Mouse (Mus musculus) layer of hippocampus, postnatal 14 days (tissue): ENCODE measurements at regions not wholly inside any gene's neighbourhood (a gene's known extent, or its start where the extent isn't known, plus 50 kb on each side); places are given as distances from the start of the nearest gene placed in this dataset.
A peak's percentile ranks its signal among the peaks of the same experiment; 100 is the strongest.

Experiments
- DNase-seq, 2 experiments: peaks; one replicate each; pipeline ENCODE4 v3.0.0; 2021 to 2022; ENCODE audit warnings: low spot score in 2 of 2, mixed read lengths in 1 of 2

DNA sequence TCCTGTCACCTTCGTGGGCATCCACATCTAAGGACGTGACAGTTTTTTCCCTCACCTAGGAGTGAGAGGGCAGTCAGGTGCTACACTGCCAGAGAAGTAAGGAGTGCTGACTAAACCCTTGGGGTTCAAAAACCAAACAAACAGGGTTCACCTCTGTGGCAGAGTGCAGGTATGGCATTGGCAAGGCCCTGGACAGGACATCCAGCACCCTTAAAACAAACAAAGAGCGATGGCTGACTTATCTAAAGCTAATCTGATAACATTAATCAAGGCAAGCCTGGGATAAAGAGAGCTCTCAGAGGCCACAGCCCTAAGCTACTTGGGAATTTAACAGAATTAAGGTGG, 74.1 kb upstream of the Slc45a1 start:
- no peak for DNase-seq

DNA sequence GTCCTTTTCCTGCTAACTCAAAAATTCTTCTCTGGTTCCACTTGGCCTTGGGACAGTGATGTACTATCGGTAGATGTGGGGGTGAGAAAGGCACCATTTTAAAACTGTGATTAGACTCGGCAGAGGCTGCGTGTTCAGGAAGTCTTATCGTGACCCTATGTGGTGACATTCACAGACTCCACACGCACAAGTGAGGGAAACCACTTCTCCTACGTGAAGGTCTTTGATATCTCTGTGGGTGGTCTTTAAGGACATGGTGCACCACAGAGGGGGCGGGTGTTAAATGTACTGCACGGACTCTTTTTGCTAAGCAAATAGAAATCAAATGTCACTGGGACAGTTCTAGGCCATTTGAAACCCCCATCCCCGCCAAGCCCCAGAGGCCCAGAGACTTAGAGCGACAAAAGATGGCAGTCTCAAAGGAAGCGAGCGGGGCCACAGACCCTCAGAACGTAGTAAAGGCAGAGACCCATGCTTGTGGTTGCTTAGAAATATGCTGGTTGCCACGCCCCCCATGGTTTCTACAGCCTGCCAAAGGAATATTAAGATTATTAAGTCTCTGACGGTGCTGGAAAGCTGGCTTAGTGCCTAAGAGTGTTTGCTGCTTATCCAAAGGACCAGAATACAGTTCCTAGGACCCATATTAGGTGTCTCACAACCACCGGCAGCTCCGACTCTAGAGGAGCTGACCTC, 73.6 kb upstream of the Slc45a1 start:
- DNase-seq: no peak

DNA sequence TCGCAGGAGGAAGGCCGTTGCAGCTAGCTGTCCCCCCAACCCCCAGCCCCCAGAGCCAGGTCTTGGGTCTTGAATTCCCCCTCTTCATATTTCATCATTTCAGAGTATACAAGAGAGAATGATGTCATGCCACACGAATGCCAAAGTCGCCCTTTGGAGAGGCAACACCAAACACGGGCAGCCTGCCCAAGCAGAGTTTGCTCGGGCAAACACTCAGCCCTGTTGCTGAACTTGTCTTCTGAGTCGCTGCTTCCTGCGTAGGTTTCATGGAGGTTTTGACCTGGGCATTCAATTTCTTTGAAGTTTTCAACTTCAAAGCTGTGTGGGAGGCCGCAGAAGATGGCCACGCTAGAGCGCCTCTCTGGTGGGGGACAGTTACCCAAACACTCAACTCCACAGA, 72.8 kb upstream of the Slc45a1 start:
- no peak for DNase-seq

DNA sequence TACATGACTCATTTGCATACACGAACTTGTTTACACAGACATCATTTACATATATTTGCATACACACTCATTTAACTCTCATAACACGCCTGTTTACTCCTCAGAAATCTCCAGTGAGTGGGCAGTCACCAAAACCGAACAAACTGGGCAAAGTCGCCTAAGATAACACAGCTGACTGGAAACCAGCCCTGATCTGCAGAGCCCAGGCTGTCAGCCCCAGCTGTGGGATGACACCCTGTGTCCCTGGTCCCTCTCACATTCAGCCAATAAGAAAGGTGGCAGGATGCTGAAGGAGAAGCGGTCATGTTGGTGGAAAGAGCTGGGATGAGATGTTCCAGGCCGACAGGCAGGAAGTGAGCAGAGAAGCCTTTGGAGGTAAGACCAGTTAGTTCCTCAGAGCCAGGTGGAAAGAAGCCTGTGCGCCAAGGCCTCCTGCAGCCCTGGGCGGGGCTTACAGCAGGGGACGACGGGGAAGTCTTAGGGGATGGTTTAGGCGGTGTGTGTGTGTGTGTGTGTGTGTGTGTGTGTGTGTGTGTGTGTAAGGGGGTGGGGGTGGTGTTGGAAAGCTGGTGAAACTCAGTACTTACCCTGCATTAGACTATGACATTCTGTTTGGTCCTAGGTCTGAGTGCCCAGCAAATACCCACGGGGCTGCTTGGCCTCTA, 69.8 kb upstream of the Slc45a1 start:
- DNase-seq: no peak

DNA sequence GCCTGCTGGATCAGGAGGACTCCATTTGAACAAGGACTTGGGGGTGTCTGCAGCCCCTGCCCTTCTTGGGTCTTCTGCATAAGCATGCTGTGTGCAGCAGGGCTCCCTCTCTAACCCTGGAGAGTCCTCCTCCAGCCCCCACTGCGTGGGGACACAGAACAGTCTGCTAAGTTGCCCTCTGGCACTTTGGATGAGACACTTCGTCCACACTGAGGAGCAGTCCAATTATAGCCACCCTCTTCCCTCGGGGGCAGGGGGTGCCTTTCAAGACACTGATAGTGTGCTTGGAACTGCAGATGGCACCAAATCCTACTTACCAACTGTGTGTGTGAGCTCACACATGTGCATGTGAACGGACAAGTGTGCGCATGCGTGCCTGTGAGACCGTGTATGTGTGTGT, 65.9 kb upstream of the Slc45a1 start:
- no peak for DNase-seq

DNA sequence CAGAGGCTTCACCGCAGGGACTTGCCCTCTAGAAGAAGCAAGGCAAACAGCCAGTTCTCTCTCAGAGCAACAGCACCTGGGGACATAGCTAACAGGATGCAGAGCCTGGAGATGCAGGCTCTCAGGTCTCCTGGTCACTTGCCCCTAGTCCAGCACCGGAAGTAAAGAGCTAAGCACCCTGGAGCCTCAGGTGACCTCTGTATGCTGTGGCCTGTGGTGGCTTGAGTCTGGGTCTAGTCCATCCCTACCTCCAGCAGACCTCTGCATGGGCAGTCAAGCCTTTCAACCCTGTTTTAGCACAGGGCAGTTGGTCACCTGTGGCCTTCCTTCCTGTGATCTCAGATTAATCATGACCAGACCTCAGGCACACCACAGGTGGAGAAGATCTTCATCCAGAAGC, 63.1 kb upstream of the Slc45a1 start:
- DNase-seq: no peak

DNA sequence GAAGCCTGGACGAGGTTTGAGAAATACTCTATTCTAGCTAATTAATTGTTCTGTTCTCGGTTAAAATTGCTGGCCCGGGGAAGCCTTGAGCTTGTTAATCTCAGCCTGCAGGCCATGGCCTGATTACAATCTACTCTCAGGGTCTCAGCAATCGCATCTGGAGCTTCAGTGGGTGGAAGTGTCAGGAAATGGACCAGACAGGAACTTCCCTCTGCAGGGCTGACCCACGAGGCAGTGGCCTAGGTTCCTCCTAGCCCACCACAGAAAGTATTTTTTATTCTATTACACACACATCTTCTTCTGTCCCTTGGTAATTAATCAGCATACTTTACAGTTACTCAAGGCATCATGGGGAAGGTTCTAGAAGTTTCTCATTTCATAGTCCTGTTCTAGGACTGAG, 61.3 kb upstream of the Slc45a1 start:
- no peak for DNase-seq

DNA sequence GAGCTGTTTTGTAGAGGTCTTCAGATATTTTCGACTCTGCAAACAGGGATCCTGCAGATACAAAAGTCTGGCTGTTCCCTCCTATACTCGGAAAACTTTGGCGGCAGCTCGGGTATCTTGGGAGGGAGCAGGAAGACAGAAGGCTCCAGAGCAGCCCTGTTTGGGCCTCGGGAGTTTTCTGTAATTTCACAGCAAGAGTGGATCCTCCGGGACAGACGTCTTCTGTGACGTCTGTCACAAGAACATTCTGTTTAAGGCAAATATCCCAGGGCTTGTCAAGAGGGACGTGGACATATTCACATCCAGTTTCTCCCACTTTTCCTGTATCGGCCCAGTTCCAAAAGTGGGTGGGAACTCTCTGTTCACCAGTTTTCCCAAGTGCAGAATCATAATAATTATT, 60.9 kb upstream of the Slc45a1 start:
- peak in 1 of 2 experiments; percentile 59 for DNase-seq

DNA sequence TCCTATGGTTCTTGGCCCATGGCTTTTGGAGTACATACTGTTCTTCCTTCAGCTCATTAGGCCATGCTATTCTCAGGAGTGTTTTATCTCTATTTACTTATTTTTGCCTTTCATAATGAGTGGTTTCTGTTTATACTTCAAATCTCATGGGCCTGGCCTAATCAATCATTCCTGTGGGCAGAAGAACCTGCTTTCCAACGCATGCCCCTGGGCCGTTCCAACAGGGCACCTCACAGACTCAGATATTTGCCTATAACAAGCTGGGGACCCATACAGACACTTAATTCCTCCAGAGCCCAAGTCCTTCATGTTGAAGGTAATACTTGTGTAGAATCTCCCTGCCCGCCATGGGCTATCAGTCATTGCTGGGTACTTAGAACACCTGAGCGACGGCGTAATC, 59.7 kb upstream of the Slc45a1 start:
- DNase-seq: no peak

DNA sequence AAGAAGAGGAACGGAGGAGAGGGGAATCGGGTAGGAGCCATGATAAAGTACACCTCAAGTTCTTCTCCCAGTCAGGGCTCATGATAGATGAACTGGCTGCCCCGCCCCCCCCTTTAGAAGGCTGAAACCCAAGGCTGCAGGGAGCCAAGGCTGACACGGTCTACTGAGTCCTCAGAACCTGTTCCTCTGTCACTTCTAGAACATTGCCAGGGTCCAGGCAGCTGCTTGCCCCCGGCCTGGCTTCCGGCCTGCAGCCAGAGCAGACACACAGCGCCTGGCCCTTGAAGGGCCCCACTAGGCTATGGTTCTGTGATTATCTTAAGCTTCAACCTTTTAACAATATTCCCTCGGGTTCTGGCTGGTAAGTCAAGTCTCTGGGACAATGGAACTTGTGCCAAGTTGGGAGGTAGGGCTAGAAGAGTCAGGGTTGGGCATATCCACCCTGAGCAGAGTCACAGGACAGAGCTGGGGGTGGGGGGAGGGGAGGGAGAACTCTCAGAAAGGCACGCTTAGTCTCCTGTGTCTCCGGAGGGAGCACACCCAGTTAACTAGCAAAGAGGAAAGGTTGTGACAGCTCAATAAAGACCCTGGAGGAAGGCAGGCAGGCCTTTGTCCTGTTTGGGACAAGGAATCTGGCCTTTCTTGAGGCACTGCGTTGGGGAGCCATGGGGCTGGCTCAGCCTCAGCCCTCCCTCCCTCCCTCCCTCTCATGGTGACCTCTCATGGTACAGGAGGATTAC, 57.6 kb upstream of the Slc45a1 start:
- DNase-seq: no peak

DNA sequence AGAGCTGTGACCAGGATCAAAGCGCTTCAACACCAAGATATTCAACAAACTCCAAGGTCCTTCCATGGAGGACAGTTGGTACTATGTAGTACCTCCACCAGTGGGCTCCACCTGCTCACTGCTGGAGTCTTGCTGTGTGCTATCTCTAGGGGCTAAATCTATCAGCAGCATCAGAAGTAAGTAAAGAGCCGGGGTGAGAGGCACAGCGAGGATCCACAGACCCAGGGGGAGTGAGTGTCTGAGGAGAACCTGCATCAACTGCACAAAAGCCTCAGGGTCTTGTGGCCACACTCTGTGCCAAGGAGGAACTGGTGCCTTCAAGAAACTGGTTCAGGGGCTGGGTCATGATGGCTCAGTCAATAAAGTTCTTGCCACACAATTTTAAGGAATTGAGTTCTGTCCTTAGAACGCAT, 56.6 kb upstream of the Slc45a1 start:
- no peak for DNase-seq

DNA sequence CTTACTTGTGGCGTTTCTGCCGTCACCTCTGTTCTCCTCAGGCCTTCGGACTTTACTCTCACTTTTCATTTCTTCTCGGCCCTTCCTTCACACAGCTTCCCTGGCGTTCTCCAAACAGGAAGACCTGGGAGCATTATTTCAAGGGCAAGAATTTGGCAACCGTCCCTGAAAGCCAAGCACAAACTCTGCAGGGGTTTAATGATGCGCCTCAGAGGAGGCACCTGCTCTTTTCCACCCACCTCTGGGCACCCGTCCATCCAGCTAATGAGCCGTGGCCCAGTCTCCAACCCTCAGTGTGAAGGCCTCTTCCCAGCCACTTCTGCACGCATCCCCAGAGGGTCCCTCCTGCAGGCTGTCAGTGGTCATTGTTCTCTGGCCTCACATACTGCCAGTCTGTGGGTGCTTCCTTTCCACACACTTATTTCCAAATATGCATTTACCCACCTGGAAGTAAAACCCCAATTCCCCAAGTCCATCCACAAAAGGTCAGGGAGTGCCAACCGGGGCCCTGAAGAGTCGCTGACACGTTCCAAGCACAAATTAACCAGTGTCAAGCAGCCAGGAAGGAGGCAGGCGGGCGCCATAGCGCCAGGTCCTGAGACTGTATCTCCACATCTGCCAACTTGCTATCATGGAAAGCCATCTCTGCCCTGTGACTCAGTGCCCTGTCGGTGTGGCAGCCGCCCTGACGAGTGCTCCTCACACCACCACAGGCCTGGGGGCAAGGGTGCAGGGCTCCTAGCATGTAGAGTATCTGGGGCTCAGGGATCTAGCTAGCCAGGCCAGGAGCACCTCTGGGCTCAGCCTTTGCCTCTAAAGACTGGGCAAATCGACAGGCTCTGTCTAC, 56.0 kb upstream of the Slc45a1 start:
- DNase-seq: no peak

DNA sequence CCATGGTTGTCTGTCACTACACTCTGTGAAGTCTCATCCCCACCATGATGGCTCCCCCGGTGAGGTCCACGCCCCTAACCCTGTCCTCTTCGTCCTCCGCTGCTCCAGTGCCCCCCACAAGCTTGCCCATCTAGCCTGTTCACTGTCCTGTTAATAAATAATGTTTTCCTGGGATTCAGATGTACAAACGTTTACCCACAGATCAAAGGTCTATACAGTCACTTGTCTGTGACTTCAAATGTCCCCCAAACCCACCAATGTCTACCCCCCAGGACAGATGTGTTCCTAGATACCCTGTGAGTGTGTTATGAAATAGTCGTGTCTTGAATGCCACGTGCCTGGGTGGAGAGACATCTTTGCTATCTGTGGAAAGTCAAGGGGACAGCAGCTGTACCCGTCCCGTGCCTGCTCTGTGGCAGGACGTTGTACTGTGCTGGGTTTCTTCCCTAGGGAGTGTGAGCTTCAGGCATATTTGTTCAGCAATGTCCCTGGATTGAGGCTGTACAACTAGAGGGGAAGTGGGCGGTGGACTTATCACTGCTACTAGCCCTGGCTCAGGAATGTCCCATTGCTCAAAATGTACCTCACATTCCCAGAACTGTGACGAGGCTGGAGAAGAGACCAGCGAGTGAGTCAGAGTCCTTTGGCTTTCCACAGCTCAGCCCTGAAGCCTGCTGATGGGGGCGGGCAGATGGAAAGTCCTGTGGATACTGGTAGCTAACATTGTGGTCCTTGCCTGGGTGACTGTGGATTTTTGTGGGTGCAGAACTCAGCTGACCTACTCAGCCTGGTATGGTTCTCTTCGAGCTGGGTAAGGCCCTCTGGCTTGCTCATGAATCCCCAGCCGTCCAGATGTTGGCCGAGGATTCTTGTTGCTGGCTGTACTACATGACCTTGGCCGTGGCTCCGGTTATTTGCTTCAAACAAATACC, 55.1 kb upstream of the Slc45a1 start:
- no peak for DNase-seq

DNA sequence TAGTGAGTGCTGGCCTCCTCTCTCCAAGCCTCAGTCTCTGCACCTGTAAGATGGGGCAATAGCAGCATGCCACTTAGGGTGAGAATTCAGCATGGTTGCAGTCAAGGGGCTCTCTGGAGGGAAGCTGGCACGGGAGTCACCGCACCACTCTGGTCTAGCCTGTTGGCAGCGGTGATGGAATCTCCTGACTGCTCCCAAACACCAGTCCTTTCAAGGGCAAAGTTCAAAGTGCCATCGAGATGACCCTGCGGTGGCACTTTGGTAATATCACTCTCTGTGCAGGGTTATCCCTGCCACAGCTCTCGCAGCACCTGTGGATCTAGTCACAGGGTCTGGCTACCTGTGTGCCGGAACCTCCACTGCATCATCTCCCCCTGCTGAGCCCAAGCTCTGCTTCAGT, 54.3 kb upstream of the Slc45a1 start:
- DNase-seq: no peak

DNA sequence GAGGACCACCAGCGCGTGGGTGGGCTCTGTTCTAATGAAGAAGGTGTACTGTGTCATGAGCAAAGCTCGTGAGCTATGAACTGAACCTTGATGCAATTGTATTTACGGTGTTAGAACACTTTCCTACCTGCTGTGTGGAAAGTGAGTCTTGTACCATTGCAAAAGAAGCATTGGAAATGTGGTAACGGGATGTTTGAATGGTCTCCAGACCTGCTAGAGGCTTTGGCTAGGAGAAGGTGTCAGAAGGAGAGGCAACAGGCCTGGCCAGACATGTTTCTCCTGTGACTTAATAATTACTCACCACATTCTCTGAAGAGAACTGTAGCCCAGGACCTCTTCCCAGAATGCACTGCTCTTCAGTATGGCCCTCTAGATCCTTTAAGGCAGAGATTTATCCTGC, 51.3 kb upstream of the Slc45a1 start:
- DNase-seq: no peak
